Mouse (Mus musculus): Measurements from ENCODE around the gene Col6a3.

Col6a3 gene

DNA sequence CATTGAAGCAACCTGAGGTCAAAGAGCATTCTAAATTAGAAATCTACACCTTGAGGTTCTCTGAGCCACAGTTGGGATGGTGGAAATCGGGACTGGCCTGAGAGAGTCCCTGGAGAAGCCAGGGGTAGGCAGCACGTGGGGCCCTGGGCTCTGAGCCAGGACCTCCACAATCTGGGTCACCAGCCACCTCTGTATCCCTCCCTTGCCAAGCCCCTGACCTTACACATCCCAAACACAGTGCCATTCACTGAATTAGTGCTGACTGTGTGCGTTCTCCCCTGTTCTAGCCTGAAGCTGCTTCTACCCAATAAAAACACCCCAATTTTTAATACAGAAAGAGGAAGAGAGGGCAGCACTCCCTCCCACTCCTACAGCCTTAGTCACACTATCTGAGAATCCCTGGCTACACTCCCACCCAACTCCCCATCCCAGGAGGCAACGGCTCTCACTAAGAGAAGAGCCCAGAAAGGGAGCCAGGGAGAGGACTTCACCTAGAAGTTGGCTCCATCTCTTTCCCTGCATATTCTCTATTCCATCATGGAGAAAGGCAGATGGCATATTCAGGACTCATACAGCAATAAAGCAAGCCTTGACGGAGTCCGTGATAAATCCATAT is 46.4 kb downstream of the Col6a3 start:
- DNase-seq (ENCODE audit: low spot score), result no peak

DNA sequence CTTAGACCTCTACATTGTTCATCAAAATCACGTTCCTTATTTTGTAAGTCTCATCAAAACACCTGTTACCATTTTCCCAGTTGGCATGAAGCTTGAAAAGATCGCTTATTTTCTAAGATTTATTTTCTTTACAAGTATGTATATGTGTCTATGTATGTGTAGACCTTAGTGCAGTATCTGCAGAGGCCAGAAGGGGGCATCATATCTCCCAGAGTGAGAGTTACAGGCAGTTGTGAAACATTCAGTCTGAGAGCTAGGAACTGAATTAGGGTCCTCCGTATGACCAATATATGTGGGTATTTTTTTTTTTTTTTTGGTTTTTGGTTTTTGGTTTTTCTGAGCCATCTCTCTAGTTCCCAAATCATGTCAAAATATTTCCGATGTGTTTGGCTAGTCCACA is 50.4 kb downstream of the Col6a3 start:
- no peak for DNase-seq (ENCODE audit: low spot score)

DNA sequence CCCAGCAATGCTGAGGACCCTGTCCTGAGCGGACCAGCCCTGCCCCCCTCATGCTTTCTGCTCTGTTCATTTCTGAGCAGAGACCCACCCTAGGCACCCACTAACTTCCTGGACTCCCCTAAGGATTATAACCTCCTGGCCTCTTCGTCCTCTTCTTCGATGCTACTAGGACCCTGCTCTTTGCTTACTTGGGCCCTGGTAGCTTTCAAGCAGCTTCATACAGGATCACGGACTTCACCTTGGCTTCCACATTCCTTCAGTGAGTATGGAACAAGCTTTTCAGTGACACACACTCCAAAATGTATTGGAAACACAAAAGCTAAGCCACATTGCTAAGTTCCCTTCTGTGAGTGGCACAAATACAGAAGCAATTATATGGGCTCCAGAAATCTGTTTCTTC is 52.8 kb downstream of the Col6a3 start:
- no peak for DNase-seq (ENCODE audit: low spot score)

- DNase-seq (ENCODE audit: low spot score), result no peak
Observed at GRCm38 (mm10) chr1:90789506-90789905, 54.3 kb downstream of the Col6a3 start.

GRCm38 (mm10) chr1:90780446-90780845 is 63.3 kb downstream of the Col6a3 start:
- no peak for DNase-seq (ENCODE audit: low spot score)

GRCm38 (mm10) chr1:90779072-90779471 is 64.7 kb downstream of the Col6a3 start:
- DNase-seq (ENCODE audit: low spot score), result no peak

- no peak for DNase-seq (ENCODE audit: low spot score)
Observed at GRCm38 (mm10) chr1:90775477-90776241, 68.1 kb downstream of the Col6a3 start.

DNA sequence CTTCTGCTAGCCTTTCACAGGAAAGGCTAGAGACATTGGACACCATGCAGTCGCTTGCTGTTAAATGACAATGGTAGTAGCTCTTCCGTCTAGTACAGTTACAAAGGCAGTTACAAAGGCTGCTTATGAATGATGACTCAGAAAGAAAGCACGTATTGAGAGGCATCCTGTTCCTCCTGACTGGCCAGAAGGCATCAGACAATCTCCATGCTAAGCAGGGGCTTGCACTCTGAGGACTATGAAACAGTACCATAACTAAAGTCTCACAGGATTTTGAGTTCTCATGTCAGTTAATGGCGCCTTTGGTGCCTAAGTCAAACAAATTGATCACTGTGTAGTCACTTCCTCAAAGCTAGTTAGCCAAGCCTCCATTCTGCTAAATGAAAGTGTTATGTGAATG is 72.6 kb downstream of the Col6a3 start:
- no peak for DNase-seq (ENCODE audit: low spot score)

DNA sequence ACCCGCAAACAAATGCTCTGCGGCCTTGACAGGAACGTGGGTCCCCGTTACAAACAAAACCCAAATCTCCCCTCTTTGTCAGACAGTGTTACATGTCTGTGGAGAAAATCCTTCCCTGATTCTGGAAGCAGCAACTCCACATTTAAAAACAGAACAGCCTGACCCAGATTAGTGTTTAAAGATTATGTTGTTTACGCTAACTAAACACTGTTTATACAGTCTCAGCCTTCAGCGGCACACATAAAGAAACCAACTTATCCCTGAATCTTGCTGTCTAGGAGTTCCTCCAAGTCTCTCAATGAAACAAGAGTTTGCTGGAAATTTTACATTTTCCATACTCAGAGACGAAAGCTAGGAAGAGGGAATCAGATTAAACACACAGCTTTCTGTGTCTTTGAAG is 73.7 kb downstream of the Col6a3 start:
- DNase-seq (ENCODE audit: low spot score), result no peak

DNA sequence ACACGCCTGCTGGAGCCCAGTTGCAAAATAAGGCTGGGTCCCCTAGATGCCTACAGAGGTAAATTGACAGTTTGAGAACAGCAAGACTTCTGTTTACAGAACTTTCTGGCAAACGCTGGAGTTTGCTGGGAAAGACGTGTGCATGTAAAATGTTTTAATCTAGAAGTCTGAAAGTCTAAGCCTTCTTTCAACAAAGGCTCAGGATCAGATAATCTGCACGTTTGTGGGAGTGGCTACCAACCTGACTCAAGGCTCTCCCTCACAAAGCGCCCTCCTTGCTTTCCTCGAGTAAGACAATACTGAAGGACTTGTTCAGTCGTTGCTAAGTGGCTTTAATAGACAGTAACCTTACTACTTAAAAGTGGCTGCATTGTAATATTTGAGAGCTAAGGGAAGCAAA is 74.5 kb downstream of the Col6a3 start:
- no peak for DNase-seq (ENCODE audit: low spot score)

- DNase-seq (ENCODE audit: low spot score), result no peak
Observed at GRCm38 (mm10) chr1:90758091-90758673, 85.6 kb downstream of the Col6a3 start.

DNA sequence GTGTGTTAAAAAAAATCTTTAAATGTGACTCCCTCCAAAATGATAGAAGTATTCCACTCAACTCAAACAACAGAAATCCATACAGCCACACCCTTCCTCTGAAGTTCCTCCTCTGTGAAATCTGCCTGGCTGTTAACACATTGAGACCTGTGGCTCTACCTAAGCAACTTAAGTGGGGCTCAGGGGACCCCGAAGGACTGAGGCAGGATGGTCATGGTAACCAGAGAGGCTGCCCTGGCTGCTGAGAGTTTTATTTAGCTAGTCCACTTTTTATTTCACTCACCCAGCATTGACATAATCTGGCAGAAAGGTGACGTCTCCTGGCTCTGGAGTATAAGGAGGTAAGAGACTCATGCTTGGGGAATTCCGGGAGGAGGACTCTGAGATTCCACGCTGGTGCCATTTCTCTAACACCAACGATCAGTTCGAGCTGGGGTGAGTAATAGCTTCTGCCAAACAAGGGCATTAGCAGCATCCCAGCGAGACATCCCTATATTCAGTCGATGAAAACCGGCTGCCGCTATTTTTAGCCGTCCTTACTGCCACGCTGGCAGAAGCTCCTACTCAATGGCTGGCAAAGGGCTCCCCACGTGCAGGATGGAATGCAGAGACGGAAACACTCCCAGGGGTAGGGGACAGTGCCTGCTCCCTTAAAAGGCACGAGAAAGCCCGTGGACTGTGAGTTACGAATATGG is 89.8 kb downstream of the Col6a3 start:
- no peak for DNase-seq (ENCODE audit: low spot score)

GRCm38 (mm10) chr1:90751221-90751620 is 92.5 kb downstream of the Col6a3 start:
- DNase-seq (ENCODE audit: low spot score), result no peak

- no peak for DNase-seq (ENCODE audit: low spot score)
Observed at GRCm38 (mm10) chr1:90750169-90750568, 93.6 kb downstream of the Col6a3 start.

GRCm38 (mm10) chr1:90748544-90748943 is 95.2 kb downstream of the Col6a3 start:
- DNase-seq (ENCODE audit: low spot score), result no peak

DNA sequence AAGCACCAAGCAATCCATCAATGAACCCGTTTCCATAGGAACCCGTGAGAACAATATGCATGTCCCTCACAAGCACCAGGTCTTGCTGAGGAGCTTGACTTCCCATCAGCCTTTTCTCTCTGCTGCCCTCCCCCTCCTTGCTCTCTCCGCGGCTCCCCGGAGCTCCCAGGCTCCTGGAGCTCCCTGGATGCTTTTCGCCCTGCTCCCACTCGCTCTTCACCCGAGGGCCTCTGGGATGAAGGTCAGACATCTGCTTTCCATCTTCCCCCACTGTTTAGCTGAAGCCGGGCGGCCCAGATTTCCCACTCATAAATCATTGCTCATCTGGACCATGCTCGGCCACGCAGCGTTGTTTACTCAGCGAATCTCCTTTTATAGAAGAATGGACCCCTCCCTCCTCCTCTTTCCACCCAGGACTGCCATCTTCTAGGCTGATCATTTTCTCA is 99.8 kb downstream of the Col6a3 start:
- no peak for DNase-seq (ENCODE audit: low spot score)

DNA sequence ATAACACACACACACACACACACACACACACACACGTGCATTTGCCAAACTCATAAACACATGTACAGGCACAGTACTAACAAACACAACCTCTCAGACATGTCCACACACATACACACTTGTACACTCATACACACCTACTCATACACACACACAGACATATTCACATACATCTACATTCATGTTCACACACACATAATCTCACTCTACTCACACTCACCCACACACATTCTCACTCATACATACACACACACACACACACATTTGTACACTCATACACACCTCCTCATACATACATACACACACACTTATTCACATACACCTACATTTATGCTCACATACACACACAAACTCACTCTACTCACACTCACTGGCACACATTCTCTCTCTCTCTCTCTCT is 100.3 kb downstream of the Col6a3 start:
- DNase-seq (ENCODE audit: low spot score), result no peak

DNA sequence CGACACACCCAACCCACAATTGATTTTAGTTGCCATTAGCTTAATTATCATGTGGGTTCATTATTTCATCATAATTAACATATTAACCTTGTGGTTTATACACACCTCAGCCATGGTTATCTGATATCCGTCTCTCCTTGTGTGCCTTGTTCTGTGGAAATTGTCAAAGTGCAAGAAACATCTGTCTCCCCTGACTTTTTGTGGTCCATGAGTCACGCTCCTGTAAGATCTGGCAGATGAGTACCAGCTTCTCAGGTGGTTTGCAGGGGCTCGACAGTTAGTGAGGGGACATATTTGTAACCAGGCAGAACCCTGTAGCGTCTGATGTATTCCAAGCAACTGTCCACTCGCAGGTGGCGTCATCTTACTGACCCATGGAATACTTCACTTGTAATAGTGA is 101.1 kb downstream of the Col6a3 start:
- no peak for DNase-seq (ENCODE audit: low spot score)

GRCm38 (mm10) chr1:90740216-90741170 is 103.3 kb downstream of the Col6a3 start:
- DNase-seq (ENCODE audit: low spot score), result no peak

GRCm38 (mm10) chr1:90738913-90739312 is 104.9 kb downstream of the Col6a3 start:
- DNase-seq (ENCODE audit: low spot score), result no peak

DNA sequence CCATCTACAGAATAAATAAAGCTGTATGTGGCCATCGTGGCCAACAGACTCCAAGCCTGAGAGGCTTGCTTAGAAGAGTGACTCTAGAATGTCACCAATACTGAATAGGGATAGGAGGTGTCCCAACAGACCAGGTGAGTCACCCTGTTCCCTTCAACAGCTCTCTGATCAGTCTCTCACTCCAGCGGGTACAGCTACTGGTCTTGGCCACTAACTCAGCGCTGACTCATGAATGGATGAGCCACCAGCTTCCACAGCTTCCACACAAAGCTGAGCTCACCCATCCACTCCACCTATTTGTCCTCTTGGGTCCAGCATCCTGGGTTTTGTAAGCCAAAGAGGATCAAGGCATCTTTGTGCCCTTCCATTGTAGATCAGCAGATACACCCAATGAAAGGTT is 114.3 kb downstream of the Col6a3 start:
- DNase-seq (ENCODE audit: low spot score), result no peak

DNA sequence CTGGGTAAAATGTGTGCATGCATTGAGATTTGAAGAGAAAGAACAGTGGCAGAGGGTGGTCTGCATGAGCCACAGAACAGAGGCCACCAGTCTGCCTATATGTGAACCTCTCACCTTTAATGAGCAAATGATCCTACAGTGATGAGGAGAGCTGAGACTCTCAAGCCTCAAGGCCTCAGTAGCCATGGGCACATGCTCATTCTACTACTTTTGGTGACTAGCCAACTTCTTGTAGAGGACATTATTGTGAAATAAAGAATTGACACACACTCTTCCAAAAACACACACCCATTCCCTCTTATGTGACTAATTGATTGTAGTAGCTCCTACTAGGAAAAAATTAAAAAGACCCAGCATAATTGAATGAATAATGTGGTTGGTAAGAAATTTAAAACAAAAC is 120.0 kb downstream of the Col6a3 start:
- DNase-seq (ENCODE audit: low spot score), result no peak

Measured in c-Kit-positive CD71-positive TER-119-positive erythroid progenitor cells, embryonic 14.5 days (primary cell).